Mouse (Mus musculus): Measurements from ENCODE around the gene Pnmal2.

The Pnmal2 gene

GRCm38 (mm10) chr7:16944061-16944807 lies at the start of gene Pnmal2:
Gene Pnmal2 (plus strand): TSS chr7:16944682.
- DNase-seq (ENCODE audit: low spot score in 2 of 2): peak; percentile 81 to 86

DNA sequence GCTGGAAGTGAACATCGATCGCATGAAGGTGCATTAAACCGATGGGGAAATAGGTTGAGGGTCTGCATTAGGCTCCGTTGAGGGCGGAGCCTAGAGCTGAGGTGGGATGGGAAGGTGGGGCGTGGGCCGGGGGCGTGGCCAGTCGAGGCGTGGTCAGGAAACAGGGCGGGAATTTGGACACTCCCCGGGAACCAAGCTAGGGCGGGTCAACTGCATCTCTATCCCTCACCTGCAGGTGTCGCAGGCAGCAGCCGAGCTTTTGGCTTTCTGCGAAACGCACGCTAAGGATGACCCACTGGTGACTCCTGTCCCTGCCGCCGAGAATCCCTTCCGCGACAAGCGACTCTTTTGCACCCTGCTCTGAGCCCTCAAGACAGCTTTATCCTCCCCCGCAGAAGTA lies 49.5 kb upstream of the Pnmal2 start:
- peak in 1 of 2 experiments; percentile 75 for DNase-seq (ENCODE audit: low spot score in 2 of 2)

GRCm38 (mm10) chr7:16895511-16895910 lies 49.0 kb upstream of the Pnmal2 start:
- DNase-seq (ENCODE audit: low spot score in 2 of 2): no peak

DNA sequence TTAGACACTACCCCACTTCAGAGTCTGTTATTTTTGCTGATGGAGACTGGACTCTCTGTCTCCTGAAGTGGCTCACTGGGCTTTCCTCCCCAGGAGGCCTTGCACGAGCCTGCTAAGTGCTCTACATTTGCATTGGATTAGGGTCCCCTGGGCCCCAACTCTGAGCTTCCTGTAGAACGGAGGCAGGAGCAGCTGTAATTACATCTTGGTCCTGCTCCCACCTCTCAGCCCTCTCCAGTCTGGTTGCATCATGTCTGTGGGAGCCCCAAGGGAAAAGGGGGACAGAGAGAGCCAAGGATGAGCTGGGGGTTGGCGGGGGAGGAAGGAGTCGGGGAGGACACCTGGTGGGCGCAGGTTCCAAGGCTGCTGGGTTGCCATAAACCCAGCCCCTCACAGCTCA lies 44.0 kb upstream of the Pnmal2 start:
- no peak for DNase-seq (ENCODE audit: low spot score in 2 of 2)

DNA sequence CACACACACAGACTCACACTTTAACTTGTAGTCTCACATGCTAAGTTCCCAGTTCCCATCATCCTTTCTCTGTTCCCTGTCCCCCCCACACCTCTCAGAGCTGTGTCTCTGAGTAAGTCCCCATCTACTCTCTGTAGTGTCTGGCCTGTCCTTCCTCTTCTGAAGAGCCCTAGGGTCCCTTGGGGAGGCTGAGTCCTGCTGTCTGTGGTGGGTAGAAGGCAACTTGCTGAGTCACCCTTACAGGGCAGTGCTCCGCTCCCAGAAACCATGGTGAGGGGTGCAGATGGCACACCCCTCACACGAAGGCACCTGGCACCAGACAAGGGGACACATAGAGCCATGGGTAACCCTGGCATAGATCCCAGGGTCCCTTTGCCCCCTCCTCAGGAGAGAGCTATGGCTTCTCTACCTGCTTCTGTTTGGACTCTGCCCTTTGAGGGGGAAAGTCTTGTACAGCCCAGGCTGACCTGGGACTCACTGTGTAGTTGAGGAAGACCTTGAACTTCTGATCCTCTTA lies 41.0 kb upstream of the Pnmal2 start:
- DNase-seq (ENCODE audit: low spot score in 2 of 2): no peak

GRCm38 (mm10) chr7:16904120-16904675 lies 40.3 kb upstream of the Pnmal2 start:
- no peak for DNase-seq (ENCODE audit: low spot score in 2 of 2)

DNA sequence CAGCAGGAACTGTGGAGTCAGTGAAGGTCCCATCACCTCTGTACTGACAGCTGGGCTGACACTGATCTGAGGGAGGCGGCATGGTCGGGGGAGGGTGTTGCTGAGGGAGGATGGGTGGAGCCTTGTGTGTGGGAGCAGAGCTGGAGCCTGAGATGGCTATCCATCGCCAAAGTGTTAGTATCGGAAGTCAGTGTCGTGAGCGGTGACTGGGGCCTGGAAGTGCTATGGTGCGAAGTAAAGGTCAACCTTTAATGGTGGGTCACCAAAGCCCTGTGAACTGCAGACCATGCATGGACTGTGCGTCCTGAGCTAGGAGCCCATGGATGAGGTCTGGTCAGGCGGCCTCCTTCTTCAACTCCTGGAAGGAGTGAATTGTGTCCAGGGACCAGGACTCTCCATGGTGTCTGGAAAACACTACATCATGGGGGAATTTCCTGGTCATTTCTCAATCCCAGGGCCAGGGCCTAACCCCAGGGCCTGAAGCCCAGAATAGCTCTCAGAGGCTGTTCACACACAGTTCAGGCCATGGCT lies 38.9 kb upstream of the Pnmal2 start:
- DNase-seq (ENCODE audit: low spot score in 2 of 2): no peak

GRCm38 (mm10) chr7:16906281-16906680 lies 38.2 kb upstream of the Pnmal2 start, which contains the start of gene Ptgir:
Gene Ptgir (plus strand): TSS chr7:16906490.
- no peak for DNase-seq (ENCODE audit: low spot score in 2 of 2)

- no peak for DNase-seq (ENCODE audit: low spot score in 2 of 2)
Observed at GRCm38 (mm10) chr7:16906889-16907559, 37.5 kb upstream of the Pnmal2 start.

DNA sequence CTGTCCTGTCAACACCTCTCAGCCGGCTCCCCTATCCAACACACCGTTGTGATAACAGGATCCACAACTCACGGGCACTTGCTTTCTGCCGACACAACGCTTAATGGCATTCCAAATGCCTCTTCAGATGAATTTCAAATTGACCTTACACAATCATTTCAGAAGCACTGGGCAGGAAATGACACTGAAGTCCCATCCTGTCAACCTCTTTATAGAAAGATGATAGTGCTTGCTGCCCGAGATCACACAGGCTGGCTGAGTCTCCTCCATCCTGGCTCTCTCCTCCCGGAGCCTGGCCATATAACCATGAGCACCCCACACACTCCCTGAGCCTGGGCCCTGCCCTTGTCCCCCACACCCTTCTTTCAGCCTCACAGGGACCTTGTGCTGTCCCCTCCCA lies 36.6 kb upstream of the Pnmal2 start:
- DNase-seq (ENCODE audit: low spot score in 2 of 2): no peak

GRCm38 (mm10) chr7:16908367-16908766 lies 36.1 kb upstream of the Pnmal2 start:
- no peak for DNase-seq (ENCODE audit: low spot score in 2 of 2)

DNA sequence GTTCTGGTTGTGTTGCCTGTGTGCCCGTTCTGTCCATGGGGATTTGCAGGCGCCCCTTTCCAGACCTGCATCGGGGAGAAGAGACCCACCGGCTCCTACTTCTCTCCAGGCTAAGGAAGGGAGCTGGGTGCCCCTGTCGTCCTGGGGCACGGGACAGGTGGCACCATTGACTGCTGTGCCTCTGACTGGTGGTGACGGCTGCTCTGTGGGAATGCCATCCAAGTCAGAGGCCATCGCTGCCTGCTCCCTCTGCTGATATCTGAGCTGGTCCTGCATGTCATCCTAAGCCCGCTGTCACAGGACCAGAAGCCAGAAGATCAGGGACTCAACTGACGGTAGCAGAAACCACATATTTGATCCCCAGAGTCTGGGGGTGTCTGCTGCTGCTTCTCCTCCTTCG lies 35.6 kb upstream of the Pnmal2 start:
- DNase-seq (ENCODE audit: low spot score in 2 of 2): no peak

DNA sequence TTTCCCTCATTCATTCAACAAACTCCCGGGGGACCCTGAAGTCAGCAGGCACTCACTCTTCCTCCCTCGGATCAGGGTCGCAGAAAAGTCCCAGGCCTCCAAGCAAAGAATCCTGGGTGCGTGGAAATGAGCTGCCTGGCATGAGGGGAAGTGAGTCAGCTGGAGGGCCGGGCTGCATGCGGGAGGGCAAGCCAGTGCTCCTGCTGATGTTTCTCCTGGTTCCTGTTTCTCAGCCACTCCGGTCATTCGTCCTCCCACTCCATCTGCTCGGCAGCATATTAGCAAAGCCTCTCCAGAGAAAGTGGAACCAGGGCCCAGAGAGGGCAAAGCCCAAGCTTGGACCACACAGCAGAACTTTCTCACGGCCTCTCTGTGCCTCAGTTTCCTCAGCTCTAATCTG lies 34.6 kb upstream of the Pnmal2 start:
- DNase-seq (ENCODE audit: low spot score in 2 of 2): no peak

DNA sequence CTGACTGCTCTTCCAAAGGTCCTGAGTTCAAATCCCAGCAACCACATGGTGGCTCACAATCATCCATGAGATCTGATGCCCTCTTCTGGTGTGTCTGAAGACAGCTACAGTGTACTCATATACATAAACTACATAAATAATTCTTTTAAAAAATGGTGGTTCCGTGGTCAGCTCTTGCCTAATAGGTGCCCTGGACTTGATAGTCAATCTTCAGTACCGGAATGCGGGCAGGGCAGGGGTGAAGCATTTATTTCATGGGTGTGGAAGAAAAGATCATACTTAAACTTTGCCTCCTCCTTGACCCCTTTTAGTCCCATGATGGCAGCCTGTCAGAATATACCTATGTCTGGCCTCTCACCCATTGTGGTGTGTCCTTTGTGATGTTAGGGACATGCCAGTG lies 32.6 kb upstream of the Pnmal2 start:
- no peak for DNase-seq (ENCODE audit: low spot score in 2 of 2)

DNA sequence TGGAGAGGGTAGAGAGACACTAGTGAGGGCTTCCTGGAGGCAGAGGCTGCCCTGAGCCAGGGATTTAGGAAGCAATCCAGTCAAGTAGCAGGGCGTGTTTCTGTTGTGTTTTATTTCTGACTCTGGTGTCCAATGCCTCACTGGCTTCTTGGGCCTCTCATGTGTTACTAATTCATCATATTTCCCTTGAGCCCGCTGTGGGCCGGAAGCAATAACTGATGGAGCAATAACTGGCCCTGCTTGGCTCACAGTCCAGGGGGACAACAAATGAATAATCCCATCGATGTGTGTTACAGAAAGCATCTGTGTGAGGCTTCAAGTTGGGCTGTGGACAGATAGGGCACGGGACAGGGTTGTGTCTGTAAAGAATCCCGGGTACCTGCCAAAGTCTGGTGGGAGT lies 32.1 kb upstream of the Pnmal2 start:
- DNase-seq (ENCODE audit: low spot score in 2 of 2): no peak

DNA sequence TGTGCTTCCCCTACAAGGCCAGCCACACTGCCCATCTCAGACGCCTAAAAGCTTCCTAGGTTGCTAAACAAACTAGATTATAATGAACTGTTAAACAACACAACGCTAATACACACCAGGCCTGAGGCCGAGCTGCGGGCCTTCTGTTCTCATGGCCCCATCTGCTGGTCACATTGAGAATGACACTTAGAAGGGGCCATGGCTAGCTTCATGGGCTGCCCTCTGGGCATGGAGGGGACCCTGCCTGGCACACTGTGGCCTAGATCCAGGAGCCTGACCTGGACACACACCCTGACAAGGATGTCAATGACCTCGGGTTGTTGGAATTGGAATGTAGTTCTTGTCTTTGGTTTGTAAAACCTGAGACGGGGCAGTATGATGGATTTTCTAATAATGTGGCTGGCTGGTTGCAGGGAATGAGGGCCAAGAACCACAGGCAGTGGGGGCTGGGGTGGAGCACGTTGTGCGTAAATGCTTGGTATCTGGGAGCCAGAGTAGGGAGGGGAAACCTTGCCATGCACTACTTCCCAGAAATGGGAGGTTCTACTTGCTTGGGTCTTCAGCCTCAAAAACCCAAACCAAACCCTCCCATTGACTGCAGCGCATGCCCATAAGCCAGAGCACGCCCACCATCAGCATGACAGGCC lies 30.6 kb upstream of the Pnmal2 start:
- peak in 1 of 2 experiments; percentile 78 for DNase-seq (ENCODE audit: low spot score in 2 of 2)

GRCm38 (mm10) chr7:16914453-16915343 lies 29.8 kb upstream of the Pnmal2 start:
- no peak for DNase-seq (ENCODE audit: low spot score in 2 of 2)

DNA sequence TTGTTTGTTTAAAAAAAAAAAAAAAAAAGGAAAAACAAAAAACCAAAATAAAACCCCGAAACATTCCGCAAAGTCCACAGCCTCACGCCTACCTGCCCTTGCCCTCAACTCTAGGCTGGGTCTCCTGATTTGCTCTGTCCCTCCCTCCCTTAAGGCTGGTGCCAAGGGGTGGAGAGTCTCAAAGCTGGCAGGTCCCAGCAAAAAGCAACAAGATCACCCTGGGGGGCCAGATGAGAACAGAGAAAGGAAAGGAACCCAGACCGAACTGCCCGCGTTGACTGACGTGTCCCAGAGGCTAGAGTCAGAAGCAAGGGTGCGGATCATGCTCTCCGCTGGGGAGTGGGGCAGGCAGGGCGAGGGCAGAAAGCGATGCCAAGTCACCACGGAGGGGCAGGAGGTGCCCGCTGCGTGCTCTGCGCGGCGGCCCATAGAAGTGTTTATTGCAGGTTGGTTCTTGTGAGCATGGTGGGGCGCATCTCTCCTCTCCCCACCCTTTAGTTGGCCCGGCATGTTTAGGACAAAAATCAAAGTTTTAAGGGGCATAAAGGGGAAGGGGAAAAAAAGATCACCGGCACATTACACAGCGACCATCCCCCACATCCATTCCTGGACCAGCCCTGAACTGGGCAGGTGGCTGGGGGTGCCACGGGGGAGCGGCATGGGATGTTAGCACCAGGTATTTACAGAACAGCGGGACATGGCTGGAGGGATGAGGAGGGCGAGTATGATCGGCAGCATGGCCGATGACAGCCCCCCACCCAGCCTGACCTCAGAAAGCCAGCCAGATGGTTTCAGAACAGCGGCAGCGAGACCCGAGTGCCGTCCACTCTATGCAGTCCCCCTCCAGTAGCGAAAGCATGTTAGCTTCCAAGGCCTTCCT lies 28.8 kb upstream of the Pnmal2 start:
- DNase-seq (ENCODE audit: low spot score in 2 of 2): no peak

GRCm38 (mm10) chr7:16916342-16917265 lies 27.9 kb upstream of the Pnmal2 start:
- no peak for DNase-seq (ENCODE audit: low spot score in 2 of 2)

Data from left cerebral cortex, adult 9 months (tissue).